Mouse (Mus musculus): ENCODE measurements at regions not wholly inside any gene's neighbourhood (a gene's known extent, or its start where the extent isn't known, plus 50 kb on each side); places are given as distances from the start of the nearest gene placed in this dataset.

DNA sequence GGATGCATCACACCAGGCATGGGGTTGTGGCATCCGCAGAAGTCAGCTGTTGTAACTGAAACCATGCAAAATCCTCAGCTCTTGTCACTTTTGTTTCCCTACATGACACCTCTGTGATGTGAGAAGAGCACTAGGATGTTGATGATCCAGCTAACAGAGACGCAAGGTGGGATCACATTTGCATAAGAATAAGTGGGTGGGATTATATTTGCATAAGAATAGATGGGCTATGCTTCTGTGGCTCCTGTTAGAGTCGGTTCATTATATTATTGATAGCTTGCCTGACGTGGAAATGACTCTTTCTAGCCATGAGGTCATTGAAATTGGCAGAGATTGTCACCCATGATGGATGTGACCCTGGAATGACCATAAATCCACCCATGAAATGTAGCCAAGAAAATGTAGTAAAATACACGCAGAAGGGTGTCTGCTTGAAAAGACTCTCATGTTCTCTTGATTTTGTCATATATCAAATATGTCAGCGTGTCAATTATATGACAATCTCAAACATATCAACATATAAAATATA lies 102.2 kb upstream of the Arg1 start:
- no peak for DNase-seq

DNA sequence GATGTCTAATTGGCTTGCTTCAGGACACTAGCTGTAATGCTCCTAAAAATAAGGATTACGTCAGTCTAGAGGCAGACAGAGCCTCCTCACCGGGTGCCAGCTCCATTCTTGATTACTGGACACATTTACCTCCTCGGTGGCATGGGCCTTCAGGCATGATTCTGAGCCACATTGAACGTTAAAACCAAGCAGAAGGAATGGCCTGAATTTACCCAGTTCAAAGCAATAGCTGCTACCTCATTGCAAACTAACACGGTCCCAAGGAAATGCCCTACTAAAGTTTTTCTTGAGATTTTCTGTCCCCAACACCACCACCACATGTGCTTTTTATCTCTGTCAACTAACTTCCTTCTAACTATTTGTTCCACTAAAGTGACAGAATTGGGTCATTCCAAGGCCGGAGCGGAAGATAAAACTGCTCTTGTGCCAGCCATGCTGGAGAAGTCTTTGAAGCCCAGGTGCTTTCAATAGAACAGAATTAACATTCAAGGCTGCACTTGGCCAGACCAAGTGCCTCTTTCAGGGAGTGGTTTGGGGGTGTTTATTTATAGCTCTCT lies 96.4 kb upstream of the Arg1 start:
- peak; percentile 94 for DNase-seq

DNA sequence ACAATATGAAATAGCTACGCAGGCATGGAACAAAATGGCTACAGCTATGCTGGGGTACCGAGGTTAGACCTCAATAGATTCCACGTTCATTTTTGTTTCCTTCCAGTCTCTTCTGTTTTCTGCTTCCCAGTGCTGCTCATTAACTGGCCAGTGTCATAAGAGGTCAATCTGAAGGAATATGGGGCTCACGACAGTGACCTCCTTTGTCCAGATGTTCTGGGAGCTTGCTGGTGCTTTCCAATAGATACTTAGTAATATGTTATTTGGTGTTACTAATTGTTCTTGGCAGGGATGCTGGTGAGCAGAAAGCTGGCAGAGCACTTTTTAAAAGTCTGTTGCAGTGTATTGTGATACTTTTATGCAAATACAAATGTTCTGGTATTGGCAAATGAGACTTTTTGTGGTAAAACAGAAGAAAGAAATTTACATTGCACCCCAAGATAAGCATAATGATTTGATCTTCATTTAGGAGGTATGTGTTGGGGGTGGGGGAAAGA lies 95.8 kb upstream of the Arg1 start:
- DNase-seq, result peak; percentile 93

DNA sequence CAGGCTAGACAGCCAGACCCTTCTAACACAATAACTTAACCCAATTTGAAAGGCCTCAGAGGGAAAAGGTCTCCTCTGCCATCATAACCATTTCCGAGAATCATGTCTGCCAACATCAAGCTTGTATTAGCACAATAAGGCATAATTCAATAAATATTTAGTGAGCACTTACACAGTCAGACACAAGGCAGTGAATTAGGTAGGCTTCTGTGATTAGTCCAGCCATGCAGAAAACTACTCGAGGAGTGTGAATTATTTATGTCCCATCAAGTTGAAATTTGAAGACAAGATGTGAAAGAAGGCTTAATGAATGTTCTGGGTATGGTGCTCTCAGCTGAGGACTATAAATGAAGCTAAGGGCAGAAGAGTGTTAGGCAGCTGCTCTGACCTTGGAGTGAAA lies 91.7 kb upstream of the Arg1 start:
- DNase-seq, result no peak

DNA sequence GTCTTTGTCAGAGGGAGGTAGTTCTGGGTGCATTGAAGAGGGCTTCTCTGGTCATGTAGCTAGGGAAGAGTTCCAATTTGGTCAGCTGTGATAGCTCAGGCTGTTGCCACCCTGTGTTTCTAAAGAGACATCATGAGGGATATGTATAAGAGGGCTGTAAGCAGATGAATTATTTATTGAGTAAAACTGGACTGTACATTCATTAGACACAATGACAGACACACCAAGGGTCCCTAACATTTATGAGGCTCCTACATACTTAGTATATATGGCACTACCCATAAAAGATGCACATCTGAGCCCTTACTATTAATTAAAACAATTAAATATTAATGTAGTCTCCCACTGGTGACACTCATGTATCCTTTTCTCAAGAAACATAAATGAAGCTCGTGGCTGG lies 90.6 kb upstream of the Arg1 start:
- no peak for DNase-seq

DNA sequence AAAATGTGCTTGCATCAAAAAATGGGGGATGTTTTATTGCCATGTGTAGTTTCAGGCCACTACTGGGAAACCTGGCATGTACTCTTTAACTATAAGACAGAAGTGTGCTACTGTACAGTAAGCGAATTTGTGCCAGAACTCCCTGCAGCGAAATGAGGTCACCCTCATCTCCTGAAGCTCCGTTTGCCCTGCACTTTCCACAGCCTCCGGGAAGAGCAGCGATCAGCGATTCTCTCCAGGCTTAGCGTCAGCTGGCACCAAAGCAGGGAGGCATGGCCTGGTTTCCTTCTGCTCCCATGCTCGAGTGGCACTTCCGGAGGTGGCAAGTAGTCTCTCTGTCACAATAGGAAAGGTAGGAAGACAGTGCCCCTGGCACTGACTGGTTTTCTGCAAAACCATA lies 88.8 kb upstream of the Arg1 start:
- no peak for DNase-seq

DNA sequence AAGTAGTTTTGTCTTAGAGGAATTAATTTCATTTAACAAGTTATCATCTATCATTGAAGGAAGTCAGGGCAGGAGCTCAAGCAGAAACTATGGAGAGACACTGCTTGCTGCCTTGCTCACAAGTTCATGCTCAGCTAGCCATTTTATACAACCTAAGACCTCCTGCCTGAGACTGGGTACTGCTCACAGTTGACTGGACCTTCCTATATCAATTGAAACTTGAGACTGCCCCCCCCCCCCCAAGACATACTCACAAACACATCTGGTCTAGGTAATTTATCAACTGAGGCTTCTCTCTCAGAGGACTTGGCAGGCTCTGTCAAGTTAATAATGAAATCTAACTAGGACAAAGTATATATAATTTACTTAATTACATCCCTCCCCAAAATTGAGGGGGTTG lies 84.8 kb upstream of the Arg1 start:
- no peak for DNase-seq

DNA sequence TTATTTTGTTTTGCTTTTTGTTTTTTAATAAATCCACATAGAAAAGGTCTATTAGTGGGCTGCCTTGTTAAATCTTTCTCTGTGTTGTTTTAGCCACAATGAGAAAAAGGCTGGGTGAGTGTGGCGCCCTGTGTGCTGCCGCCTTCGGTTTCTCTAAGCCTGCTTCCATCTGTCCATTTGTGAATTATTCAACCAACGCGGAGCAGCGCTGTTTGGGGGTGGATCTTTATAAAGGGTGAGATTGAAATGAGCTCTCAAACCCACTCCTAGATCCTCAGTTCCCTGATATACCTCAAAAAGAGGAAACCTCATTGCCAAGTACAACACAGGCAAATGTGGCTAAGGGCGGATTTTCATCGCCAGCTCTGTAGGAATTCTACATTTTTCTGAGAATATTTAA lies 74.0 kb upstream of the Arg1 start:
- no peak for DNase-seq

DNA sequence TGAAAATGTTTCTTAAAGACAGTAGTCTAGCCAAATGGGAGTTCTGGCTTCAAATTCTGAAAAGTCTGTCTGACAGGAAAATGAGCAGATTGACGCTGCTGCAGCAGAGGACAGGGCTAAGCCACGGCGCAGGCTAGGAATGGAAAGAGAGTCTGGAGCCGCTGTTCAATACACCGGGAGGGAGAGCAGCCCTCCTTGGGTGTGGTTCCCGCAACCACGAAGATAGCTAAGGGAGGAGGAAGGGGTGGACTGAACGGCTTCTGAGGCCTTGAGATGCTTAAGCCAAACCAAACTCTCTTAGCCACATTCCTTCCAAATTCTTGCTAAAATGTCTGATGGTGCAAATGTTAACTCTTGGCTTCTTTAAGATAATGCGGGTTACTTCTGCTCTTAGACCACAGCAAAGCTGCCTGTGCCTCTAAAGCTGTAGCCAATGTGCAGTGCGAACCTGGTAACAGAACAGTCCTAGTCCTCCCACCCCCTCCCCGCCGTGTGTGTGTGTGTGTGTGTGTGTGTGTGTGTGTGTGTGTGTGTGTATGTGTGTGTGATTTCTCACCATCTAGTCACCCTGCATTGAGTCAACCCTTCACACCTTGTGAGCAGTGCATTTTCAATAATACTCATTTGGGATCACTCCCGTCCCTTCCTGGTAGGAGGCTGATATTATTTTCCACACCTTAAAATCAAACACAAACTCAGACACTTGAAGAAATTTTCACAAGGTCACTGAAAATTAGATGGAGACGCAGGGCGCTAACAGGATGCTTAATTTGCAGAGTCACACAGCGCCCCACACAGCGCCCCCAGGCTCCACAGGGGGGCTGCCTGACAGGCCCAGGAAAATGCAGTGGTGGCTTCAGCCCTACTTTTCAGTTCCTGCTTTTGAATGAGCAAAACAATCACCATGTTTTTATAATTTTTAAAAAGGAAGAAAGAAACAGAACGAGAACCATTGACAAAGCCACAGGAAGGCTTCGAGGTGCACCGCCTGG lies 73.2 kb upstream of the Arg1 start:
- DNase-seq, result no peak

DNA sequence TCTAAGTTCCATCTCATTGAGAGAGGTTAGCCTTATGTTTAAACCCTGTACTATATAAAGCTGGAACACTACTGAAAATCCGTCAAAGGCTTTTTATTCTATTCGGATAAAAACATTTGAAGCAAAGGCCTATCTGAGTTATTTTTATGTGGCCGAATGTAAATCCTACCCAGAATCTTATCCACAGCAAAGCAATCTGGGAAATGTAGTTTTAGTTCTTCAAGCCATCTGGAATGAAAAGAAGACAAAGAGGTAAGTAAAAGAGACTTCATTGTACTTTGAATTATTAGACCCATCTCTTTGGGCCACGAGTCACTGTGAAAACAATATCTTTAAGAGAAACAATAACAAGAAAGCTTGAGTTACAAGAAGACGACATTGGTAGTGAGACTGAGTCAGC lies 72.5 kb upstream of the Arg1 start:
- DNase-seq, result no peak

DNA sequence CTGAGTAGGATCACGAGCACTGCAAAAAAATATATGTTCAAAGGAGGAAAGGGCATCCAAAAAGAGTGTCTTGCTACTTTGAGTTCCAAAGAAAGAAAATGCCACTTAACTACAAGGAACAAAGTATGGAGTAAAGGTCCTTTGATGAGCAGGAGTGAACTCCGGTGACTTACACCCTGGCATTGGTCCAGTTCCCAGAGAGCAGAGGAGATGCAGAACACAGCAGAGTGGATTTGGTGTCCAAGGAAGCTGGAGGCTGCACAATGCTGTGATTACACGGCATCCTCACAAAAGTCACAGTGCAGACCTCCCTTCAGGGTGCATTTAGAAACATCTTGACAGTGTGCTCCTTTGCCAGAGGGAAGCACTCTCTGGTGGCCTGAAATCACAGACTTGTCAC lies 70.4 kb upstream of the Arg1 start:
- no peak for DNase-seq

DNA sequence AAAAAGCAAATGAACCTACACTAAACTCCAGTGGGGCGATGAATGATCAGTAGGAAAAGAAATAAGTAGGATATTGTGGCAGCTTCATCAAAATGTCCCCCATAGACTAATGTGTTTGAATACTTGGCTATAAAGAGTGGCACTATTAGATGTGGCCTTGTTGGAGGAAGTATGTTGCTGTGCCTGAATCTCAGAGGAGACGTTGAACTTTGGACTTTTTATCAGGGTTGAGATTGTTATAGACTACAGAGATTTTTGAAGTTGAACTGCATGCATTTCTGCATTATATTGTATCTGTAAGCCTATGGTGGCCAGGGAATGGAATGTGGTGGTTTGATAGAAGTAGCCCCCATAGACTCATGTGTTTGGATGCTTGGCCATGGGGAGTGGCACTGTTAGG lies 68.5 kb upstream of the Arg1 start:
- no peak for DNase-seq

DNA sequence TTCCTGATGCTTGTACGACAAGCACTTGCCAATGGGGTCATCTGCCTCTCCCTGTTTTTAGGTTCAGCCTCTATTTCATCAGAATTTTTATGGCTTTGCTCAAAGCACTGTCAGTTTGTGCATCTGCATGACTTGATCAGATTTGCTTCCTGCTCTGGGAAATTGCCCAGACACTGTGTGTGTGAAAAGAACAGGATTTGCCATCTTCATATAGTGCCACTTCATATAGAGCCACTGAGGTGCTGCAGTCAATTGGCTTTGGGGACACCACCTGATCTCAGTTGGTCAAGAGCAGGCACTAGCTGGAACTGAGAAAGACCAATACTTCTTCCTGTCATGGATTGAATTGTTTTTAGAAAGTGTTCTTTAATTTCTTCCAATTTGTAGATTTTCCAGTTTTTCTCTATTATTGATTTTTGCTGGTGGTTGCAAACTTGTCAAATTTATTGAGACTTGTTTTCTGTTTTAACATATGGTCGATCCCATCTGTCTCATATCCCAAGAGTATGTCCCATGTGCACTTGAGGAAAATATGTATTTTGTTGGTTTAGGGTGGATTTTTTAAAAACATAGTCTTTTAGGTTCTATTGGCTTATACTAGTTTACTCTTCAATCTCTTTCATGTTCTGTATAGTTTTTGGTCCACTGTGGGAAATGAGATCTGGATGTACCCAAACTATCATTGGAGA lies 62.8 kb upstream of the Arg1 start:
- DNase-seq, result no peak

DNA sequence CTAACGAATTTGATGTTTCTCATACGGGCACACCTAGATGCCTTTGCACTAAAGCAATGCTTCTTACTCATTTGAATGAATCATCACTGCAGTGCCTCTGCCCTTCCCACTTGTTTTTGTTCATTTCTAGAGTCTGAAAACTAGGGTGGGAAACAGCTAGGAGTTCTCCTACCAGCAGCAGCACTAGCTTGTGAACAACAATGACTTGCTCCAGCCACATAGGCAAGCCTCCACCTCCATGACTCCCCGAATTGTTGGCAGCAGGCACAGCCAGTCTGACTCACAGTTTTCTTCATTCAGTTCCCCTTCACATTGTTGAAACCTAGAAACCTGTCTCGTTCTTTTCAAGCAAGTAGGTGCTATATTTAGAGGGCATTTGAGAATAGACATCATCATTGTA lies 57.5 kb upstream of the Arg1 start:
- DNase-seq, result no peak

DNA sequence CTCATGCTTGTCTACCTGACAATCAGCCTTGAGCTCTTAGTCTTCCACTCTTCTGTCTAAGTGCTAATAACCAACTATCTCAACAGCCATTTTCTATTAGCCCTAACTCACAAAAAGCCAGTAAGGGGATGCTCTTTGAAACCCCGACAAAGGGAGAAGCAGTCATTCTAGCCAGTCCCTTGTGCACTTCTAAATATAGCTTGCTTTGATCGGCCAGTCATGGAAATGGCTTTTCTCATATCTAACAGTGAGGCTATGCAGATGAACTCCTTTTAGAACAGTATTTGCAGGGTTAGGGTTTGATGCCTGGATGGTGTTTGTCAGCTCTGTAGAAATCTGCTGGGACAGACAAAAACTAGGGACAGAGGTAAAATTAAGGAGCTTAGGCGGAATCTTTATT lies 54.5 kb upstream of the Arg1 start:
- DNase-seq, result no peak
